Mouse (Mus musculus) adrenal gland, adult 18-20 months (tissue): Measurements from ENCODE around the gene Ncam1. TPM values are rescaled to one million over a fixed set of nuclear protein-coding genes. Genes with fewer than 3 reads are reported as not detected.

Source experiments
- DNase-seq, 2 experiments: peaks; one replicate each; pipeline ENCODE4 v3.0.0; 2021 to 2022; ENCODE audit warnings: low spot score in 2 of 2
- total RNA-seq, 2 experiments: library from RNA; stranded (reverse); gene quantifications; 1 replicate in 1 of 2; 2 replicates in 1 of 2; pipeline ENCODE4 v1.2.3; 2021

The Ncam1 gene
- total RNA-seq, 2 experiments from 2014 or later: 52.1 to 54.9 TPM

DNA sequence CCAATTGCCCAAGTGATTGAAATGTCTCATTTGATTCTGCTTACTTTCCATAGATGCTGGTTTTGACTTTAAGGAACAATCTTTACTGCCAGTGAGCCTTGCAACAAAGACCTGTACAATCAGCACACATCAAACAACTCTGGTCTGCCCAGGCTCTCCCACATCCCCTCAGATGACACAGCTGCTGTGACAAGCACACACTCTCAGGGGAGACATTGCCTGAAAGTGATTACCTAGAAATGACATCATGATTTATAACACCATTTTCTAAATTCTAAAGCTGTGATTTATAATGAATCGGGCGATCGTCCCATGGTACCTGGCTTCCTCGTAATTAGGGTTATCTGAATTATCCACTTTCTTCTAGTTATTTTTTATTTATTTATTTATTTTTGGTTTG lies 42.0 kb downstream of the Ncam1 start:
- no peak for DNase-seq

- no peak for DNase-seq
These were observed 43.5 kb downstream of the Ncam1 start for GRCm38 (mm10) chr9:49755214-49755613.

GRCm38 (mm10) chr9:49751466-49751865 lies 47.3 kb downstream of the Ncam1 start:
- DNase-seq: no peak

DNA sequence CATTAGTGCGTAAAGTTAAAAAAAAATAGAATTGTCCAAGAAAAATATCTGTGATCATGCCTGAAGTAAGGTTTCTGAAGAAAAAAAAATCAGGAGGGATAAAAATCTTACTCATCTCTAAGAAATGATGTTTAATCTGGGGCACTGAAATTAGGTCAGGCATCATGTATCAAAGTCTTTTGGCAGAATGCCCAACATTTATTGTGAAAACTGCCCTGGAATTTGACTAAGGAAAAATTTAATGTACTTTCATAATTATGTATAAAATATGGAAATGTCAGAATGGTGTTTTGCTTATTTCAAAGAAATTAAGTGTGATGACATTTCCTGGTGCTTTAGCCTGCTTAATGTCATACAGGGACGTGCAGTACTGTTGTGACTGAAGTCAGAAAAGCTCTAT lies 52.5 kb downstream of the Ncam1 start:
- DNase-seq: no peak

GRCm38 (mm10) chr9:49745696-49746095 lies 53.0 kb downstream of the Ncam1 start:
- DNase-seq: no peak

DNA sequence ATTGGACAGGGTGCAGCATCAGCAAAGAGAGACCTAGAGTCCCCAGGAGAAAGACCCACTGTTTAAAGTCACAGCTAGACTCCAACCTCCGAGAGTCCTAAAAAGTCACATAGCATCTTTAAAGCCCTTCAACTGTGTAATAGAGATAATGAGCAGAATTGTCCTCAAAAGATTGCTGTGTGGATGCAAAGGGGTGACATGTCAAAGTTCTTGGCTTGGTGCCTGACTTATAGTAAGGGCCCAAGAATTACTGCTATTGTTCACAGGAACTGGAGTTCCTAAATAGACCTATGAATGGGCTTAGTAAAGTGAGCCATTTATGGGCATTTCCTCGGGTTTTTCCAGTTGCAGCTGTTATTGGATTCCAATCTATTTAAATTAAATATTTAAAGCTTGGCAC lies 54.4 kb downstream of the Ncam1 start:
- no peak for DNase-seq

GRCm38 (mm10) chr9:49739935-49740334 lies 58.8 kb downstream of the Ncam1 start:
- DNase-seq: no peak

GRCm38 (mm10) chr9:49738546-49738945 lies 60.2 kb downstream of the Ncam1 start:
- no peak for DNase-seq

GRCm38 (mm10) chr9:49737166-49737565 lies 61.6 kb downstream of the Ncam1 start:
- no peak for DNase-seq

DNA sequence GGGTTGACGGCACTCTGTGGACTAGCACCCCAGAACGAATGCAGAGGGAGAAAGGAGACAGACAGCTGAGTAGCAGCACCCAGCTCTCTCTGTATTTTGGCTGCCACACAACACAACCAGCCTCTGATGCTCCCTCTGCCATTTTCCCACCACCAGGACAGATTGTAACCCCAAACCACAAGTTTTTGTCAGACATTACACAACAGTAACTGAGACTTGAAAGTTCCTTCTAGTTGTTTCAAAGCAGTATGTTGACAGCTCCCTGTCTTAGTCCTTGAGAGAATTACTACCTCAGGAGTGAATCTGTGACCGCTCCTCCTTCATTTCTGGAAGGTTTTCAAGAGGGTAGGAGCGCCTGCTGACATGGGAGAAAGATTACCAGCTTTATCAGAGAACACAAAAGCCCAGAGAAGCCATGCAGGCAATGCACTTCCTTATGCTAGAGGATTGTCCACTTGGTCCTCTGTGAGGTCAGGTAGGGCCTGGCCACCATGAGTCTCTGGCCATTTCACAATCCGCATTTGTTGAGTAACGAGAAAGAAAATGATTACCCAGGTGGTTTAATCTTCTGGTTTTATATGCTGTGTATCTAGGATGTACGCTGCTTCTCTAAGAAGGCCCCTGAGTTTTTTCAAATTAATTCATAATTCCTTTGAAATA lies 64.2 kb downstream of the Ncam1 start:
- no peak for DNase-seq

DNA sequence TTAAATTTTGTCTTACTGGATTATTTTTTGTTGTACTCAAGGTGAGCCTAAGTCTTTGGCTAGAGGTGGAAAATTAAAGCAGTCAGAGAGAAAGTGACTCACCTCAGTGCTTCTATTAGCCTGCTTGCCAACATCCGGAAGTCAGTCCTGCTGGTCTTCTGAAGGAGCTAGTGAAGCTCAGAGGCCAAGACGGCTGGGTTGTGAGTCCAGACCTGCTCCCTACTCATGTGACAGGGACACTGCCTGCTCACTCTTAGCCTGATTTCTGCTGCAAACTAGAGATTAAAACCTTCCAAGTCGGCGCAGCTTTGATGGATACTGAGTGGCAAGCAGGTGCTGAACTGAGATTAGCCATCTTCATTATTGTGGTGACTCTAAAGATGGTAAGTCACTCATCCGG lies 65.0 kb downstream of the Ncam1 start:
- no peak for DNase-seq

DNA sequence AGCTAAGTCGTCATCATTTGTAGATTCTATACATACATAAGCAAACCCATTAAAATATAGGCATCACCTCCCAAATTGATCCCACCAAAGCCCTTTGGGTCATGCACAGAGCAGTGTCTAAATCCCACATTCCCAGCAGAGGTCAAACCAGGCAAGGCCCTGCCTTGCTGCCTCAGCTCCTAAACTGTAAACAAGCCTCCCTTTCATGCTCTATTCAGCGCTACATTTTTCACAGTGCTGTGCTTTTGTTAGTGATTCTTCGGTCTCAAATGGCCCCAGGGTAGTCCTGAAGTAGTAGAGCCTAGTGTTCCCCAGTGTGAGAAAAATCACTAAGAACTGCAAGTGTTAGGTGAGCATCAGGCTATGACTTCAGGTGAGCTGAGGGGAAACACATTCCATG lies 69.2 kb downstream of the Ncam1 start:
- no peak for DNase-seq

DNA sequence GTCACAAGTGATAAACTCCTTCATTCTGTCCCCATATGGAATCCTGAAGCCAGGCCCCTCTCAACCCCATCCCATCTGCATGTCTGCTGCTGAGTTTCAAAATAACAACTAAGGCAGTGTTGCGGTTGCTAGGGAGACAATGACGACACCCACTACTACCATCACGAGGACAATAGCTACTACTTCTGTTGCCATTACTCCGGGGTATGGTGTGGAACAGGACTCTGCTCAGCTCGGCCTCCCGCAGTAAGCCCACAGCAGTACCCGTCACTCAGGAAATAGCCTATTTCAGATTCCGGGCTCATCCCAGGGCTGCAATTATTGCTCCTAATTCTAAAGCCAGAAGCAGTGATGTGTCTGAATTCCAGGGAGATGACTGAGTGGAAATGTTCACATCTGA lies 70.5 kb downstream of the Ncam1 start:
- no peak for DNase-seq

GRCm38 (mm10) chr9:49722765-49723164 lies 76.0 kb downstream of the Ncam1 start:
- DNase-seq: no peak

DNA sequence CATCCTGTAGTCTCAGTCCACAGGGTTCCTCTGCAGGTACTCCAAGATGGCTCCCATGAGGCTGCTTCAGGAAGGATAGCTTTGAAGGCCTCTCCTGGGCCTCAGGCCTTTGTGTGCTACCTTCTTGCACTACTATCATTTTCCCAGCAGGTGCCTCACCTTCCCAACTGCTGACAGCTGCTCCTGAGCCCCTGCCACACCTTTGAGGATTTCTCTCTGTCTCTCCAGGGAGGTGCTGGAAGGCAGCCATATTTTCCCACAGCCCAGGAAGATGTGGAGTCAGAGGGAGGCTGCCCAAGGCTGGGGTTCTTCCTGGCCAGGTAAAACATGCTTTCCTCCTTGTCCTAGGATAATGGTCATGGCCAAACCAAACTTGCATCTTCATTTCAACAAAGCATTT lies 83.6 kb downstream of the Ncam1 start:
- DNase-seq: no peak

DNA sequence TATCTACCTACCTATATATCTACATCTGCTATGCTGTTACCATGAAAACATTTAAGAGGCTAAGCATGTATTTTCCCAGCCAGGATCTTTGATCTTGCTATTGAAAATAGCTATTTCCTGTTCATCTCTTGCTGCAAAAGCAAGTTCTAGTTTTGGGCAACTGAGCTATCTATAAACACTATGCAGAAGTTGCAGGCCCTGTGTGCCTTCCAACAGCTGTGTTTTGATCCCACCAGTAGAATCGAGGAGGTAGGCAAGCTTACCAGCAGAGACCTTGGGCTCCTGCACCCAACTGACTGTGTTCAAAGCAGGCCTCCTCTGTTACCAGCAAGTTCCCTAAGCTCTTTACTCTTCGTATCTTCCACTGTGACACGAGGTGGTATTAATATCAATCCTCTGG lies 84.6 kb downstream of the Ncam1 start:
- DNase-seq: no peak

DNA sequence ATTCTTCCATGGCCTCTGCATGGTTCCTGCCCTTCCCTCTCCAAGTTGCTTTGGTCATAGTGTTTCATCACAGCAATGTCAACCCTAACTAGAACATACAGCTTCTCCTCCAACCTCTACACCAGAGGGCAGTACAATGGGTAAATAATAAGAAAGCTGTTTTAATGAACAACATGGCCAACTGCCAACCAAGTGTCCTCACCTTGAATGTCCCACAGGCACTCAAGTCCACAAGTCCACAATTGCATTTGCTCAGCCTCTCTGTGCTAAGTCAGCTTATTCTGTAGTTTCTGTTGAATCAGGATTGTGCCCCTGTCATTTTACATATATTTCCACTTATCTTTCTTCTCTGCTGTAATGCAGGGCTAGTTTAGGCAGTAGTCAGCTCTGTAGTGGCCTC lies 91.1 kb downstream of the Ncam1 start:
- DNase-seq: no peak

DNA sequence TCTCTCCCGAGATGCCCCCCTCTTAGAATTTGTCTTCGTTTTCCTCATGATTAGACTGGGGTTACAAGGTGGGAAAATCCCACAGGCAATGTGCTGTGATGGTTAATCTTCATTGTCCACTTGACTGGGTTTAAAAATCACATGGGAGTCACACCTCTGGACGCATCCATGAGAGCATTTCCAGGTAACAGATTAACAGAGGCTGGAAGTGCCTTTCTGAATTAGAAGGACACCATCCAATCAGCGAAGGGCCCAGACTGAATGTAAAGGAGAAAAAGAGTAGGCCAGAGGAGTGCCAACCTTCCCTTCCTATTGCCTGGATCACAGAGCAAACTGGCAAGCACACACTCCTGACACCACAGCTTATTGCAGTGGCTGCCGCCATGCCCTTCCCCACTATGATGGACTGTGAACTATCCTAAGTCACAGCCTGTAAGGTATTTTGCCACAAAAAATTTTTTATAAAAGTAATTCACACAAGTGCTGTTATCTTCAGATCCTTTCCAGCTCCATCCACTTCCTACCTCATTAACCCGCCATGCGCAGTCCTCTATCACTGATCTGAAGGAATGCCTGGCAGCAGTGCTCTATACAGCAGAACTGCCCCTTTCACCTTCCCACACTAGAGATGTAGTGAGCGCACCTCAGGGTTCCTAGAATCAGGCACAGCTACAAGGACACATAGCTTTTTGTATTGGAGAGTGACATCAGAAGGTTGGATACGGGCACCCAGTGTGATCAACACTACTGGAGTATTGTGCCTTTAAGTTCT lies 94.3 kb downstream of the Ncam1 start:
- DNase-seq: no peak

GRCm38 (mm10) chr9:49695371-49695770 lies 103.4 kb downstream of the Ncam1 start:
- DNase-seq: no peak

- no peak for DNase-seq
These were observed 105.9 kb downstream of the Ncam1 start for GRCm38 (mm10) chr9:49692791-49693190.

DNA sequence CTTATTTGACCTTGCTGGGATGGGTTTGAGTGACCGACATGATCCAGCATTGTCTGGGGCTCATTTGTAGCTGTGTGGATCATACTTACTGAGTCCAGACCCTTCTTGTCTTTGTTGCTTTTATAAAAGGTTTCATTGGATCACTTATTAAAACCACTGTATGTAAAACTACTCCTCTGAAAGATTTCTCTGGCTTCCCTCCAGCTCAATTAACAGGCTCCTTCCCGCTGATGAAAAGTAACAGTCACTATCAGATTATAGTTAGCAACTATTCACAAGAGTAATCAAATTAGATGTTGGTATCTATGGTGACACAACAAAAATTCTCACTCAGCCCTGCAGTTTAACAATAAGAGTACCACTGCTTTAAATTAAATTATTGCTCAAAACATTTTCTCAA lies 107.4 kb downstream of the Ncam1 start:
- no peak for DNase-seq

DNA sequence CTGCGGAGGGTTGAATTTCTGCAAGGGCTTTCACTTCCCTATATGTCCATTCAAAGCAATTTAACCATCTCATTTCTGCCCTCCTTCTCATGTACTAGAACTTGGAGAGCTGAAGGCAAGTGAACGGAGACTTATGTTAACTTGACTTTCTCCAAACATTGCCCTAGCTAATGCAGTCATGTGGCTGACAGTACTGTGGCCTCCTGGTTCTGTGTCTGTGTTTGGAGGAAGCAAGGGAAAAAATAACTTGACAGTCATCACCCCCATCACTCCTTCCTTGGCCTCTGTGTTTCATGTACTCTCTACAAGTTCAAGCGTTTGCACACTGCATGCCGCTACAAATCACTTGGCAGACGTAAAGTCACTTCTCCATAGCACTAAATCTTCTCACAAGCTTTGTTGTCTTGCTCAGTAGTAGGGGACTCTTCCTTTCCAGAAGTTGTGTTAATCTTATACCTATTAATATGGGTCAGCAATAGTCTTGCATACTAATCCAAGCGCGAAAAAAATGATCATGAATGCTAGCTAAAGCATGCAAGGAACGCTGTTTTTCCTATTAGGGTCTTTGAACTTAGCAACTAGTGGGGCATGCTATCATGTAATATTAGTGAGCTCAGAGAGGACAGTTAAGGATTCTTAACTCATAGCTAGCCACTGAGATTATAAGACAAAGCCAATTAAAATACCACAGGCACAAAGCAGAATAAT lies 115.0 kb downstream of the Ncam1 start:
- DNase-seq: no peak
